Mouse (Mus musculus): ENCODE results near the gene Olfr877.

DNA sequence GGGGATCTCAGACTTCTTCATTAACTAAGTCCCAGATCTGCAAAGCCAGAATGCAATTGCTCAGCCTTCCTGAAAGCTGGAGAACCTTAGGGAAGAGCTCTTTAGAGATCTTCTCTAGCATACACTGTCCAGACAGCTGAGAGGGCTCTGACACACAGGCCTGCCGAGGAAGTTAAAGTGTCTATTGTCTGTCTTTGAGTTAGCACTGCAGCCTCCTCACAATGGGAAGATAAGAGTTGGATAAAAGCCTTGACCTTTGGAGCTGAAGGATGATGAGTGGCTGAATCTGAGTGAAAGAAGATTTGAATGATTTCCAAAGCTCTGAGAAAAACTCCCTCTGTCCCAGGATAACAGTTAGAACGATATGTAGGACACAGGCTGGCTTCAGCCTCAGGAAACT, 42.6 kb downstream of the Olfr877 start, which contains the start of gene Olfr145:
- no peak for TF ChIP-seq CTCF (IDR thresholded peaks at IDR 0.05; ENCODE audit: borderline replicate concordance, insufficient read depth, low read depth, low read length)
- no peak for TF ChIP-seq POLR2A (IDR thresholded peaks at IDR 0.05; ENCODE audit: borderline replicate concordance, insufficient read depth, low read length)
